Mouse (Mus musculus) frontal cortex, adult 2 months (tissue): ENCODE results near the gene Lmf1. TPM values are rescaled to one million over a fixed set of nuclear protein-coding genes. Genes with fewer than 3 reads are reported as not detected.

ENCODE experiments used
- DNase-seq, 2 experiments: peaks; one replicate each; pipeline ENCODE4 v3.0.0; 2022; ENCODE audit warnings: low spot score in 1 of 2; ENCODE audit errors: extremely low spot score in 1 of 2
- polyA plus RNA-seq: library from polyadenylated mRNA; depleted of rRNA; stranded (reverse); fragments of >200 nt; gene quantifications from 2 replicates; pipeline ENCODE4 v1.2.3, GENCODE M21; 2012

The Lmf1 gene
- polyA plus RNA-seq, 1 experiment, result 17.1 TPM

- DNase-seq, result no peak
Measured at GRCm38 (mm10) chr17:25595495-25595894, 16.6 kb downstream of the Lmf1 start.

- DNase-seq, result no peak
Measured at GRCm38 (mm10) chr17:25597537-25597936, 18.7 kb downstream of the Lmf1 start.

- DNase-seq, result no peak
Measured at GRCm38 (mm10) chr17:25602366-25602765, 23.5 kb downstream of the Lmf1 start.

- DNase-seq, result no peak
Measured at GRCm38 (mm10) chr17:25604234-25604633, 25.3 kb downstream of the Lmf1 start.

GRCm38 (mm10) chr17:25608137-25608785 lies 29.4 kb downstream of the Lmf1 start:
- peak in 1 of 2 experiments; percentile 57 for DNase-seq

- no peak for DNase-seq
Measured at GRCm38 (mm10) chr17:25608821-25609505, 30.1 kb downstream of the Lmf1 start.

DNA sequence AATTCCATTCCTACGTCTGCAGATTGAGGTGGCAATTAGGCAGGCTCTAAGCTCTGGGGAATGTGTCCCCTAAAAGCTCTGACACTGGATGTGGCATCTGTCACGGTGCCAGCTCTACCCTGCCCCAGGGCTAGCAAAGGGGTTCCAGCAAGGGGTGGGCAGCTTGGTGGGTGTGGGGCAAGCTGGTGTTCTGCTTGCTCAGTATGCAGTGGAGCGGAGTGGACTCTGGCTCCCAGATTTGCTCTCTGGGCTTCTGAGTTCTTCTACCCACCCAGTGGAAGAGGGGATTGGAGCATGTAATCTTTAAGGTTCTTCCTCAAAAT lies 30.6 kb downstream of the Lmf1 start:
- DNase-seq, result no peak

- DNase-seq, result no peak
Measured at GRCm38 (mm10) chr17:25610151-25610550, 31.3 kb downstream of the Lmf1 start.

DNA sequence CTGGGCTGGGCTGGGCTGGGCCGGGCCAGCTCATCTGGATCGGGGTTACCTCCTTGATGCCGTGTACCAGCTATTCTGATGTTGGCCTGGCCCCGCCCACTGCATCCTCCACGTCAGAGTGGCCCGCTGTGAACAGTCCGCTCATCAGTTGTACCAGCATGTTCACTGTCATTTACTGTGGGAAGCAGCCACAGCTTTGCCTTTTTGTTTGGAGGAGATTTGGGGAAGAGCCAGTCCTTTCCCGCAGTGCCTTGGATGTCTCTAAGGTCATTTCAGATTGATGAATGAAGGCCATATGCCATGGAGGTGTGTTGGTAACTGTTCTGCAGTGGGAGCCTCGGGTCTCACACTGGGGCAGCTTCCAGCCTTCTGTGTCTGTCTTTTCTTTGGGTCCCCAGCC lies 33.7 kb downstream of the Lmf1 start:
- no peak for DNase-seq

DNA sequence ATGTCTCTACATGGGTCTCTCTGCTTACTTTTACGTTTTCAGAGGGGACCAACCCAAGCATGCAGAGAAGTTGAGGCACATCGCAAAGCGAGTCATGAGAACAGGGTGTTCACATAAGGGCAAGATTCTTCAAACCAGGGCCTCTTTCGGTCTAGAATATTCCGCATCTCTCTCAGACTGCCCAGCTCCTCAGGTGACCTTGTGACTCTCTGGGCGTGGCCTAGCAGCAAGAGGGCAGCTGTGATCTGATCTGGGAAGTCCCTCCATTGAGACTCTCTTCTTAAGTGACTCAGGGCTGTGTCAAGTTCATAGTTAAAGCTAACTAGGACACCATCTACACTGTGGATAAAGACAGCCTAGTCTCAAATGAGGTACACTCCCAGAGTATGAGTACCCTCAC lies 34.4 kb downstream of the Lmf1 start:
- no peak for DNase-seq

GRCm38 (mm10) chr17:25614723-25615510 lies 36.0 kb downstream of the Lmf1 start:
- no peak for DNase-seq

GRCm38 (mm10) chr17:25618508-25619056 lies 39.7 kb downstream of the Lmf1 start:
- DNase-seq, result peak in 1 of 2 experiments; percentile 82

- no peak for DNase-seq
Measured at GRCm38 (mm10) chr17:25623441-25623840, 44.6 kb downstream of the Lmf1 start.

- DNase-seq, result peak; percentile 73 to 86
Measured at GRCm38 (mm10) chr17:25623935-25624334, 45.0 kb downstream of the Lmf1 start.

DNA sequence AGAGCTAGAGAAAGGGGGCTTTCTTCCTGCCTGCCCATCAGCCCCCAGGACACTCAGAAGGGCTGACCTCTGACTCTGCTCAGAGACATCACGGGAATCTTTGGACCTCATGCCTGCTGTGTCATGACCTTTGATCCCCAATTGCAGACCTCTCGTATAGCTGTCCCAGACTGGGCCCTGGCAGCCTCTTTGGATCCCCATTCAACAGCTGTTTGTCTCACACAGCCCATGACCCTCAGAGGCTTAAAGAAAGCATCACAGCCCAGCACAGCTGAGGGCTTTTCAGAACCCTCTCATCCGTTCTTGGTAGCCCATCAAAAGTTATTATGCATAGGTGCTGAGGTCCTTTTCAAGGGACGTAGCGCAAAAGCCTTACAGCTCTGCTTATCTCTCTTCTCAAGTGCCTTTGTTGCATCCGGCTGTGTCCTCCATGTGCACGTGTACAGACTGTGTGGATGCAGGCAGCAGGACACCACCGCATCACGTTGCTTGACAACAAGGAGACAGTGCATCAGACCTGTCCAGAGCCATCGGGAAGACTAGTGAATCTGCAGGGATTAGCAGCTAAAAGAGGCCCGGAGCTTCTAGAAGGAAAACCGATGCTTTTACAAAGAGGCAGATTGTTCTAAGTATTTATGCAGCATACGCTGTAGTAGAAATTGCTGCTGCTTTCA lies 45.7 kb downstream of the Lmf1 start:
- DNase-seq, result no peak

DNA sequence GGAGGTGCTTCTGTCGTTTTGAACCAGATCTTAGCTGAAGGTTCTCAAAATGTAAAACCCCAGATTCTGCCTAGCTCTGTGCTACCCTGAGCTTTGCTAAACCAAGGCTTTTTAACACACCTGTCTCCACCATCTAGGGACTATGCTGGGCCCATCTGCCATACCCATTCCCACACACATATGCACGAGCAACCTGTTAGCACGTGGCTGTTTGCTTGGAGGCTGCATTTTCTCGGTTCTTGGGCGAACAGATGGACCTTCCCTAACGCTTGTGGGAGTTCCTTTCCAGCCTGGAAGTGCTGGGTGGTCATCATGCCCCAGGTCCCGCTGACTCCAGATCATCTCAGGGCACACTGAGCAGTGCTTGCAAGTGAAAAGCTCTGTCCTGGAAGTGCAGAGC lies 46.4 kb downstream of the Lmf1 start:
- peak; percentile 68 to 81 for DNase-seq

GRCm38 (mm10) chr17:25626196-25627043 lies 47.5 kb downstream of the Lmf1 start:
- no peak for DNase-seq

- DNase-seq, result no peak
Measured at GRCm38 (mm10) chr17:25630313-25630712, 51.4 kb downstream of the Lmf1 start.

DNA sequence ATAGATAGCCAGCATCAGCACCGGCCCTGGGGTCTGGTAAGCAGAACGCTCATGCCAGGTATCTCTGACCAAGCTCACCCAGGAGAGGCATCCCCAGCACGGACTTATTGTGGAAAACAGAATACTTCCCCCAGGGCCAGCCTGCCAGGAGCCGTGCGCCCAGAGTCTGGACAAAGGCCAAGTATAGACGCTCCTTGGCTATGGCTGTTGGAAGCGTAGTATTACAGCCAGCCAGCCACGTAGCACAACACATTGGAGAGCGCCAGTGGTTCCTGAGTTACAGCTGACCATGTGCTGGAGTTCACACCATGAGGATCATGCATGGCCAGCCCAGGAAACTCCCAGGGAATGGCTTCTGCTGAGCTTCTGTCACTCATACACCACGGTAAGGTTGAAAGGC lies 55.2 kb downstream of the Lmf1 start:
- DNase-seq, result no peak

DNA sequence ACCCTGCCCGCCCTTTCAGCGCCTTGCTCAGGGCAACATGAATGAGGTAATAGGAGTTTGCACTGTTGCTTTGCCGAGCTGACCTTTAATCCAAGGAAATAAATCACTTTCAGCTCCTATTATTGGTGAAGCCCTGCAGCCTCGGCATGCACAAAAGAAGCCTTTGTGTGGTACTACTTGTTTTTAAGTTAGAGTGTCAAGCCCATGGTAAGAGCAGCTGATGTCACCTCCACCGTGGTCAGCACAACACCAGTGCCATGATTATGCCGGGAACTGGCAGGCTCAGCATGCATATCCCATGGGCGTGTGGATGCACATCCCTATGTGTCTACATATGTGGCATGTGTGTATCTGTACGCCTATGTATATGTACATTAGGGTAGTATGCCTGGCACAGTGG lies 56.5 kb downstream of the Lmf1 start:
- DNase-seq, result no peak
